Mouse (Mus musculus) heart, adult 11 months (tissue): ENCODE data around the gene Dhcr7.
A peak's percentile ranks its signal among the peaks of the same experiment; 100 is the strongest.

Source experiments
- DNase-seq: peaks from one replicate; pipeline ENCODE4 v3.0.0; 2022

The Dhcr7 gene

DNA sequence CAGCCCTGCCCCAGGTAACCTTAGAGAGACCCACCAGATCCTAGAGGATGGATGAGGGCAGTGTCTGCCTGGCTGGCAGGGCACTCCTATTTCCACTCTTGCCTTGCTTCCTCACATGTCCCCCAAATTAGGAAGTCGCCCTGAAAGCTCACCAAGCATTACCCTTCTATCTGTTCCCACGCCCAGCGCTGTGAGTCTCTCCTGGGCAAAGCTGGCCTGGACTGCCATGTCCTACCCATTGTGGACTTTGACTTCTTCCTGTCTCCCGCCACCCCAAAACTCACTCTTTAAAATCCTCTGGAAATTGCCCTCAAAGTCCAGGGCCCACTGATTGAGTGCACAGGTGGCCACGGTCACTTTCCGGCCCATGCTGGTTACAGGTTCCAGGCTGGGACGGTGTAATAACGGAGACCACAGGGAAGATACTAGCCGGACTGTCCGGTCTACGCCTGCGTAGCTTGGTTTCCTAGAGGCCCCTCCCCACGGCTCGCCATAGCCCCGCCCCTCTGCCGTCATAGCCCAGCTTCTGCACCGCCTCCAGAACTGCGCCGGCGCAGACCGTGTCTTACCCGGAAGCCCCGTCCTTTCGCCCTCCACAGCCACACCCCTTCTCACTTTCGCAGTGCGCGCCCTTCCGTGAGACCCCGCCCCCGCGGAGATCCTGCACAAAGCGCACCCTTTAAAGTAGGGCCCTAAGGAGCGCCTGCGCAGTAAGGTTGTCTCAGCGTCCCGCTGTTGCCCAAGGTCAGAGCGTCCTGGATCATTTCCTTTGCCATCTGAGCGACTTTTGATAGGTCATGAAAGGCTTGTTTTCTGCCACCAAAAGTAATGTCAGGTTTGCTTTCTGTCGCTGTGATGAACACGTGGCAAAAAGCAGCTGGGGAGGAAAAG, at the start of gene Dhcr7, which contains the start of gene Nadsyn1:
Dhcr7 (plus strand) TSS at position 771 of the 891 bp plus-strand sequence.
Nadsyn1 (minus strand) TSS at position 475 of the 891 bp plus-strand sequence.
- peak; percentile 100 for DNase-seq

DNA sequence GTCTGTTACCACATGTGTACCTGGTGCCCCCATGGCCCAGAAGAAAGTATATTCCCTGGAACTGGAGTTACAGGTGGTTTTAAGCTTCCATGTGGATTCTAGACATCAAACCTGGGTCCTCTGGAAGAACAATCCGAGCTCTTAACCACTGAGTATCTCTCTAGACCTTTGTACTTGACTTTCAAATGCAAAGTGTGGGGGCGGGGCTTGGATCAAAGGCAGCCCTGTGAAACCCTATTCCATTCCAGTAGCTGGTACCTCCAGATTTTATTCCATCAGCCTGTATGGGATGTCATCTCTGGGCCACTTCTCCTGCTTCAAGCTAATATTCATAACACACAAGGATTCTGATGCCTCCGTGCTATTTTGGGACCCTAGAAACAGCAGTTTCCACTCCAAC, 46.8 kb upstream of the Dhcr7 start:
- DNase-seq: no peak

GRCm38 (mm10) chr7:143777375-143777774, 45.6 kb upstream of the Dhcr7 start:
- peak; percentile 98 for DNase-seq

DNA sequence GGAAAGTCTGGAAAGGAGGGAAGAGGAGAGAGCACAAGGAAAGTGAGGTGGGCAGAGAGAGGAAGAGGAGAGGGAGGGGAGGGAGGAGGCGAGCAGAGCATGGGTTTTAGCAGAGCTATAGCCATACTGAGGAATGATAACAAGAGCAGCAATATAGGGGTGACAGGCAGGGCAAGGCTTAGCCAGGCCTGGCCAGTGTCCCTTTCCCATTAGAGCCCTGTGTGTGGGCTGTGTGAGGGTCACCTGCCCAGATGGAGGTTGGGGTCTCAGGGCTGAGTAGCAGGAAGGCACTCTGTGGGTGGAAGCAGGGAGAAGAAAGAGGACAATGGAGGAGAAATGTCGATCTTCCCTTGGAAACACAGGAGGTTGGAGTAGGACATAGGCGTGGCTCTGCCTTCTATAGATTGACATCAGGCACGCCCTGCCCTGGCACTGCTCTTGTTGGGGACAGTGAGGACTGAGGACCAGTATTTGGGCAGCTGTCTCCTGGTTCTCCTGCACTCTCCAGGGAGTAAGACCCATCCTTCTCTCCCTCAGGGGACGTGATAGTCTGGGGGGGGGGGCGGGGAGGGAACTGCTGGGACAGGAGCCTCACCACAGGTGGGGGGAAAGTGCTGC, 39.5 kb upstream of the Dhcr7 start:
- no peak for DNase-seq

- peak; percentile 99 for DNase-seq
These were observed 38.7 kb upstream of the Dhcr7 start, which contains the start of gene Mrgpre for GRCm38 (mm10) chr7:143783996-143784829. Mrgpre (minus strand) TSS chr7:143784500.

- DNase-seq: no peak
These were observed 30.5 kb upstream of the Dhcr7 start for GRCm38 (mm10) chr7:143792336-143792985.

GRCm38 (mm10) chr7:143793121-143793520, 29.8 kb upstream of the Dhcr7 start:
- peak; percentile 92 for DNase-seq

DNA sequence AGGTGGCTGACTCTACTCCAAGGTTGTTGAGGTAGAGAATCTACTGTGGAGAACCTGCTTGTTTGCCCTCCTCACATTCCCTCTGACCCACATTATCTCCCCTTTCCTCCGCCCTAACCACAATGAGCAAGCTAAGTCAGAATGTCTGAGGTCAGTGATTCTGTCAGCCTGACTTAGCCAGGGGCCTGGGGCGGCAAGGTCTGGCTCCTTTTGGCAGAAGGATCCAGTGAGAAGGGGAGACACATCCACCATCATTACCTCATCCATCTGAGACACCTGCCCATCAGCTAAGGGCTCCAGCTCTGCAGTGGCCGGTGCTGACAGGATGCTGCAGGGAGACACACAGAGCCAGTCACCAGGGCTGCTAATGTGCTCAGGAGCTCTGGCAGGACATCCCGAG, 24.2 kb upstream of the Dhcr7 start:
- DNase-seq: no peak

DNA sequence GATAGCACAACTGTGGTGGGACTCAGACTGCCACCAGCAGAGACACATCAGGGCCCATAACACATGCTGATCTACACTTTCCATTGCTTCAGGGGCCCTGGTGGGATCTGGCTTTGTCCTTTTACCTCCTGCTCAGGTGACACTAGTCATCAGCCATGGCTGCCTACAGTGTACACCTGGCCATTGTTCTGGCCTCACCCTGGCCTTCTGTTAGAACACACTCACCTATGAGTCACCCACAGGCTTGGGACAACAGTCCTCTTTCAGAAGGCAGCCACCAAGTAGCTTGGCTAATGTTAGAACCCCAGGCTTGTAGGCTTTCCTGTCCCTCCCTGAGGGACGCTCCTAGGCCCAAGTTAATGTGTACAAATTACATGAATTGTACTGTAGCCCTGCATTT, 22.2 kb upstream of the Dhcr7 start:
- no peak for DNase-seq

DNA sequence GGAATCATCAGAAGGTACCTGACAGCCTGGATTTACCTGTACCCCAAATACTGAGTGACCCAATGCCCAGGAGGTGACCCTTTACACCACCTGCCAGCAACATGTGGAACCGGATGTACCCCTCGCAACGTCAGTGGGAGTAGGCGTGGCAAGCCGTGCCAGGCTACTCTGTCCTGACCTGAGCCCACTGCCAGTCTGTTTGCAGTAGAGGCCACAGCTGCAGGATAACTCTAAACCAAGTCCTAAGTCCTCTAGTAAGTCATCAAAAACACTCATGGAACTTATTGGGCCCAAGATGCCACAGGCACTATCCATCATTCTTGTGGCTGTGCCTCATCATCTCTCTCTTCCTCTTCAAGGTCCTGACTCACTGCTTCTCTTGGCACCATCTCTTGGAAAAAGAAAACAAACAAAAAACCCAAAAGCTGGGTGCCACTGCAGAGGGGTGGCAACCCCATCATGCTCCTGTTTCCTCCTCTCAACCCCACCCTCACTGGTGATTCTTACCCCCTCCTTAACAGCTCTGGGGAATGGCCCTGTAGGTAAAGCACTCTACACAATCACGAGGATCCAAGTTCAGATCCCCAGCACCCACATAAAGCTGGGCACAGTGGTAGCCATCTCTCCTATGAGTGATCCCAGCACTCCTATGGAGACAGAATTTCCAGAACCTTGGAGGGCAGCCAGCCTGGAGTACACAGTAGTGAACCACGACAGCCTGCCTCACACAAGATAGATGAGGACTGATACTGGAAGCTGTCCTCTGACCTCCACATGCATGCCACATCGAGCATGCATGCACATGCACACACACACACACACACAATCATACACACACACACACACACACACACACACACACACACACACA, 21.5 kb upstream of the Dhcr7 start:
- DNase-seq: no peak

- DNase-seq: no peak
These were observed 17.7 kb upstream of the Dhcr7 start for GRCm38 (mm10) chr7:143805199-143805624.

GRCm38 (mm10) chr7:143808909-143809308, 14.0 kb upstream of the Dhcr7 start:
- DNase-seq: no peak

DNA sequence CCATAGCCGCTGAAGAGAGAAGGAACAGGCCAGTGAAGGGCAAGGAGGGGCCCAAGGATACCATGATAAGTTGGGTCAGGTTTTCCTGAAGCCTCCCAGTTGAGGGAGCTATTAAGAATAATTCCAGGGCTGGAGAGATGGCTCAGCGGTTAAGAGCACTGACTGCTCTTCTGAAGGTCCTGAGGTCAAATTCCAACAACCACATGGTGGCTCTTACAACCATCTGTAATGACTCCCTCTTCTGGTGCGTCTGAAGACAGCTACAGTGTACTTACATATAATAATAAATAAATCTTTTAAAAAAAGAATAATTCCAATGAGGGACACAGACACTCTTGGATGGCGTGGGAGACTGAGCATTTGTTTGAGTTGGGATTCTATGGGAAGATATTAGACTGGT, 3.7 kb upstream of the Dhcr7 start:
- no peak for DNase-seq

GRCm38 (mm10) chr7:143821241-143821640, 1.7 kb upstream of the Dhcr7 start:
- no peak for DNase-seq

GRCm38 (mm10) chr7:143823266-143823605, 291 bp downstream of the Dhcr7 start:
- DNase-seq: no peak

- no peak for DNase-seq
These were observed 4.0 kb downstream of the Dhcr7 start for GRCm38 (mm10) chr7:143826985-143827384.

- DNase-seq: peak; percentile 100
These were observed 6.8 kb downstream of the Dhcr7 start for GRCm38 (mm10) chr7:143829504-143830331.

- DNase-seq: peak; percentile 93
These were observed 7.5 kb downstream of the Dhcr7 start for GRCm38 (mm10) chr7:143830399-143830798.

DNA sequence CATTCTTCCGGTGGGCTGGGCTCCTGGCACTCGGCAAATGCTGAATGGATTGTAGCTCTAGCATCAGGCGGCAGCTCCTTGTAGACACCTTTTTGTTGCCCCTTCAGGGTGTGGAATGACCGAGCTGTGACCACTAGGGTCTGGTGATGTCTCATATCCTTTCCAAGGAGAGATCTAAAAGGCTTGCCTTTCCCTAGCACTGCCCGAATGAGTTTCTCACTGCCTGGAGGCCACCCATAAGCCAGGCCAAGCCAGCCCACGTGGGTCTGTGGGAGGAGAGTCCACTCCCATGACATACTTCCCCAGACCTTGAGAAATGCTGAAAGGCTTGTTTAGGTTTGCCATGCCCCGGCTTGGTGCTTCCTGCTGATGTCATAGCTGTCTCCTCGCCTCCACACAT, 9.3 kb downstream of the Dhcr7 start:
- DNase-seq: peak; percentile 92

- DNase-seq: no peak
These were observed 9.7 kb downstream of the Dhcr7 start for GRCm38 (mm10) chr7:143832611-143833010.
